Mouse (Mus musculus): ENCODE measurements at regions not wholly inside any gene's neighbourhood (a gene's known extent, or its start where the extent isn't known, plus 50 kb on each side); places are given as distances from the start of the nearest gene placed in this dataset.
"Not testable (repeated sequence)": the region's sequence is repeated elsewhere in the genome, so short reads cannot be mapped to it uniquely, and the experiment has no call there.

DNA sequence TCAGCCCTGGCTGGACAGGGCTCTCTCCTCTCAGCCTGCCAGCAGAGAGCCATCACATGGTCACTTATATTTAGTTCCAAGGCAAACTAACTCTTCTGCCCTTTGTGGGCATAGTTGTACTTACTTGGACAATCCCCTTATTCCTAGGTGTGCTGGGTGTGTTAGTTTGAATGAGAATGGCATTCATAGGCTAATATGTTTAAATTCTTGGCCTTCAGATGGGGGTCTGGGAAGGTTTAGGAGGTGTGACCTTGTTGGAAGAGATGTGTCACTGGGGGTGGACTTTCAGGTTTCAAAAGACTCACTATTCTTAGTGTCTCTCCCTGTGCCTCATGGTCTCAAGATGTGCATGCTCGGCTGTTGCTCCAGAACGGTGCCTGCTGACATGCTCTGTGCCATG is 250.5 kb upstream of the Myo3a start:
- no peak for DNase-seq (ENCODE audit: low spot score in 2 of 2)

DNA sequence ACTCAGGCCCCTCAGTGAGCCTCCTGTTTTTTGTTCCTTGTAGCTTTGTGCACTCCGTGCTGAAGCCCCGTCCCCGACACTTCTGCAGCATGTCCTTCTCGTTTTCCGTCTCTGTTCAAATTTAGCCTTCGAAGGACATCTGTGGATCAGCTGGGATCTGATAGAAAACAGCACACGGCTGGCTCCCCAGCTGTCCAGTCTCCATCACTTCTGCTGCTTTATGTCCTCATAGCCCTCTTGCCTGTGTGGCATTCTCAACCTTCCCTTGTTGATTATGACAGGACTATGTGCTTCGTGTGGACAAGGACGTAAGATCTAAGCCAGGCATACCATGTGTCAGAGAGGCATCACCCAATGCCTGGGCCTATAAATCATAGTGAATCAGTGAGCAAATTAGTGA is 247.1 kb upstream of the Myo3a start:
- no peak for DNase-seq (ENCODE audit: low spot score in 2 of 2)

- no peak for DNase-seq (ENCODE audit: low spot score in 2 of 2)
Measured at GRCm38 (mm10) chr2:22024438-22024837, 202.9 kb upstream of the Myo3a start.

- DNase-seq (ENCODE audit: low spot score in 2 of 2), result no peak
Measured at GRCm38 (mm10) chr2:22026794-22027193, 200.5 kb upstream of the Myo3a start.

DNA sequence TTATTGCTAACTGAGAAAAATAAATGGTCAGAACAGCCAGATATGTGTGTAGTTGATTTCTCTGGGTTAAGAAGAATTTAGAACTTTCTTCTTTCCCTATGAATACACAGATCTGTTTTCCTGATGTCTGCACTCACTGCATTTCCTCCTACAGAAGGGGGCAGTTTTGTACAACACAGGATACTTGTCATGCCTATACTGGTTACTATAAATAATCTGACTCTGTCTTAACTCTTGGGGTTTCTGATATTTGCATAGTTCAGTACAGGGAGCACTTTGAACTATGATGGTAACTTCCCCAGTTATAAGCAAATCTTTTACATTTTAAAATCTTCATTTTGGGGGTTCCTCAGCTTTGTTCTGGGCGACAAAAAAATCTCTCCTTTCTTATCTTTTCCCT is 198.7 kb upstream of the Myo3a start:
- DNase-seq (ENCODE audit: low spot score in 2 of 2), result no peak

DNA sequence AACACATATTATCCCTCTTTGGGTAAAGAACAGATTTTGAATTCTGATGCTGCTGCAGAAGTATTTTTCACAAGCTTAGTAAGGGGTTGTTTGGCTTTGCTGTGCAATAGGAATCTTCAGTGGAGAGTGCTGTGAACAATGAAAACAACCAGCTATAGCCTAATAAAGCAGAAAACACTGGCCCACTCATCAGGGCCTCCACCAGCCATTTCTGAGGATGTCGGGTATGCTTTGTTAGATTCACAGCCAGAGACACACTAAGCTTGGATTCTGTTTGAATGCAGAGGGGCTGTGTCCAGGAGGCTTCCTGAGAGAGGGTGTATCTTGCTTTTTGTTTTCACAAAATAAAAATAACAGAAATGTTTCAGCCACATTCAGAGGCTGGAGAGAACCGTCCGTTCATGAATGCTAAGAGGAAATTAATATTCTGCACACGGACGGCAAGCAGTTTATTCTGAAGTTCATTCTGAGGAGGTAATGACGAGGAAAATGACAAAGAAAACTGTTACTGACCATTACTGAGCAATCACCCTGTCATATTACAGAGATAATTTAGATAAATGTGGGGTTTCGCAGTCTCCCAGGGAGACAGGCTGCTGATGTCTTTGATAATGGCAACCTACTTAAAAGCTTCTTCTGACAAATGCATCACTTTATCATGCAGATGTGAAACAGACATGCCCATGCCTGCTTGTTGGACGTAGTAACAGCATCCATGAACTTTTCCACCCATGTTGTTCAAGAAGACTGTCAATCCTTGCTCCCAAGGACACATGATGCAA is 198.1 kb upstream of the Myo3a start:
- DNase-seq (ENCODE audit: low spot score in 2 of 2), result no peak

- DNase-seq (ENCODE audit: low spot score in 2 of 2), result no peak
Measured at GRCm38 (mm10) chr2:22029804-22030194, 197.5 kb upstream of the Myo3a start.

DNA sequence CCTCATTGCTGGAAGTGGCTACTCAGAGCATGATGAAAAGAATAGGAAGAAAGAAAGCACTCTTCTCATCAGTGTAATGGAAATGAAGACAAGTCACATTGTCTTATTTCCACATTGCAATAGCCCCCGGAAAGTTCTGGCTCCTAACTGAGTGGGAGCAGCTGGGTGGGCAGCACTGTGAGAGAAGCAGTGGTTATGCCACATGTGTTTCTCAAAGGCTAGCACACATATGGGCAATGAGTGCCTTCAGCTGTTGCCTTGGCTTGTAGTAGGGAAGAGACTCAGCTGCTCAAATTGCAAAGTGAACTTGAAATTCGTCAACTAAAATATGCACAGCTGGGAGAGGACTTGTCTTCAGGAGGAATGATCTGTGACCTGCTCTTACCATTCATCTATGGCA is 190.5 kb upstream of the Myo3a start:
- DNase-seq (ENCODE audit: low spot score in 2 of 2), result no peak

DNA sequence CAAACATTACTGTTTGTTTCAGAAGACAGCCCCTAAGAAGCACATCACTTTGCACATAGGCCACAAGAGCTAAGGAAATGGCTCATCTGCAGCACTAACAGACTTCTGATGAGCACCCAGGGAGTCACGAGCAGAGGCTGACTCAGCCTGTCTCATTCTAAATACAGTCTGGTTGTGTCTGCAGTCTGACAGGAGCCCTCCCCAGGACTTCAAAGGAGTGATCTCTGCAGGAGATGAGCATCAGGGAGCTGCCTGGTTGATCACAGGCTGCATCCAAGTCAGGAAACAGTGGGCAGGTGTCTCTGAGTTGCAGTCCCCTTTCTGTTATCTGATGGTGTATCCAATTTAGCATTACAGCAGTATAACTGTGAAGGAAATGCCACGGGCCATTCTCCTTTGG is 188.5 kb upstream of the Myo3a start:
- no peak for DNase-seq (ENCODE audit: low spot score in 2 of 2)

- DNase-seq (ENCODE audit: low spot score in 2 of 2), result not testable (repeated sequence)
Measured at GRCm38 (mm10) chr2:22043937-22044336, 183.4 kb upstream of the Myo3a start.

DNA sequence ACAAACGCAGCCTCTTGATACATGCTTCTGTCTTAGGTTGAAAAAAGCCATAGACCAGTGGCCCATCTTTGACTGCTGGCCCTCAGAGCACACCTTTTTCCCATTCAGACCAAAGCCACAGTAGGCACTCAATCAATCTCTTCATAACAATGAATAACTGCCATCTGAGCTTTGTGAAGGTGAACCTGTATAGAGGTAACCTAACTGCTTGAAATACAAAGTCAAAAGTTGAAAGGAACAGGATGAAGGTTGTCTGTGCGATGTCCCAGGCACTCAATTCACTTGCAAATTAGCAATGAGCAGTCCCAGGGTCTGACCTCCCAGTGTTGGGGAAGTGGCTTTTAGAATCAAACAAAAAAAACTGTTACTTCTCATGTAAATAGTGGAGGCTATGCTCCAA is 182.4 kb upstream of the Myo3a start:
- no peak for DNase-seq (ENCODE audit: low spot score in 2 of 2)

DNA sequence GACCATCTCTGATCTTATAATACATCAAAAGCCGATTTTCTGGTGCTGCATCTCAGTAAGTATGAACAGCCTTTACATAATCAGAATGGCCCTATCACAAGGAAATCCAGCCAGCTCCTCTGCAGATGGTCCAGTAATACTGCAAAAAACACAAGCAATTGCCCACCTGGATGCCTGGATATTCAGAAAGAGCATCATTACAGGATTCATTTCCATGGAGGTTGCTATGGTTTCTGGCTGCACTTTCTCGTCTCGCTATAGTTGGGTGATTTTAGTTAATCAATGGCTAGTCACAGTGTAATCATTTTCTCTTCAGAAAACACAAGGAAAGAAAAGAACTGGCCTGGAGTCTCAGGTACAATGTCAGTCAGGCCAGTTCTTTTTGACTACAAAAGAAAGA is 179.8 kb upstream of the Myo3a start:
- DNase-seq (ENCODE audit: low spot score in 2 of 2), result no peak

DNA sequence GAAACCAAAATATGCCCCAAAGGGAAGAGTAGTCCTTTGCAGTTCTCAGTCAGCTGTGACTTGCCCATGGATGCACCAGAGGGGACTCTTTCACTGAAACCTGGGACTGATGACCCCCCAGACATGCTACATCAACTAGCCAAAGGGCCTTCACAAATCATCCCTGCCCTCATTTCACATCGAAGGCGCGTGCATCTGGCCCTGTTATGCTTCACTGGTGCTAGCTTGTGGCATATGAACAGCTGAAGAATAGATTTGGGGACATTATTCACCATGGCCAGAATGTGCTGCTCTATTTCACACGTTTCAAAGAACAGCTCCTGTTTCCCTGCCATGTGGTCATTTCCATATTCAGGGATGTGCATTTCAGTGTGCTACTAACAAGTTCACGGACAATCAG is 160.8 kb upstream of the Myo3a start:
- no peak for DNase-seq (ENCODE audit: low spot score in 2 of 2)

GRCm38 (mm10) chr2:22096848-22097247 is 130.5 kb upstream of the Myo3a start:
- DNase-seq (ENCODE audit: low spot score in 2 of 2), result no peak

- DNase-seq (ENCODE audit: low spot score in 2 of 2), result no peak
Measured at GRCm38 (mm10) chr2:22105150-22105549, 122.2 kb upstream of the Myo3a start.

GRCm38 (mm10) chr2:22149721-22150120 is 77.6 kb upstream of the Myo3a start:
- no peak for DNase-seq (ENCODE audit: low spot score in 2 of 2)

GRCm38 (mm10) chr2:22156576-22156975 is 70.7 kb upstream of the Myo3a start:
- no peak for DNase-seq (ENCODE audit: low spot score in 2 of 2)

GRCm38 (mm10) chr2:22165443-22165842 is 61.9 kb upstream of the Myo3a start:
- no peak for DNase-seq (ENCODE audit: low spot score in 2 of 2)

DNA sequence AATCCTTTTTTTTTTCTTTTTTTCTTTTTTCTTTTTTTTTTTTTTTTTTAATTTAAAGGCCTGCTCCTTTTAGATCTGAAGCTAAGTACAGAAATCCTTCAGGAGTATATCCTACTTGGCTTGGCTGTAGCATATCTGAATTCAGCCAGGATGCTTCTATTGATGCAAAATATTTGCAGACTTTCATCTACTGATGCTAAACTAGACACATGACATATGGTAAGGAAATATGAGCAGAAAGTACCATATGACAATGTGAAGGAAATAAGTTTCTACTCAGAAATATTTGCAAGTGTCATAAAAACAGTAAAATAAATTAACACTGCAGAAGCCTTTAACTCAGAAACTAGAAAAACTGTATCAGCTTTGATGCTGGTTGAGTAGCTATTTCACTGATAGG is 61.4 kb upstream of the Myo3a start:
- DNase-seq (ENCODE audit: low spot score in 2 of 2), result no peak
